Mouse (Mus musculus) heart, adult 2 months (tissue): ENCODE data around the gene Stat3.

Experiments
- CTCF ChIP-seq: fragments of 200-600 bp; IDR thresholded peaks from 2 replicates; pipeline ENCODE4 v1.8.1; 2022; ENCODE audit warnings: antibody characterized with exemption, mild to moderate bottlenecking, moderate library complexity
- POLR2A ChIP-seq: fragments of 200-500 bp; IDR thresholded peaks from 2 replicates; pipeline ENCODE4 v1.6.1; 2011; ENCODE audit warnings: mild to moderate bottlenecking, low read depth, low read length, control low read depth; ENCODE audit not compliant: insufficient read depth

DNA sequence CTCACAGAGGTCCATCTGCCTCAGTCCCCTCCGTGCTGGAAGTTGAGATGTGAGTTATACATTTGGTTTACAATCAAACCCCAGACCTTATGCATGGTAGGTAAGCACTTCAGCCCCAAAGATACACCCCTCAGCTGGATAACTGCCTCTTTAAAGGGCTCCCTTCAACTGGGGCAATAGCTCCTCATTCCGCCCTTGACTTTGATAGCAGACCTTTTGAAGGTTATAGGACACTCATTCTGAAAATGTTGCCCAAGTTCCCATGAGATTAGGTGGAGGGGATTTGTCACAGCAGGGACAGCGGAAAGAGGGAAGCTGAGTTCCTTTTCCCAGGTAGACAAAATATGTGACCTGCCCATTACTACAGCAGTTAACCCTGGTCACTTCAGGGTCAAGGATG, 41.9 kb upstream of the Stat3 start:
- TF ChIP-seq POLR2A (no peak), CTCF (no peak)
